In genomic region chr4:25684976-25685375, GRCm38 (mm10) we compare ENCODE assay signal across 16 mouse cellular contexts.
DNase-seq lines count a peak whose midpoint lies in the region; ATAC-seq and TF ChIP-seq lines count a peak whose summit lies in the region.
"Had no signal": no experiment of that assay in that cellular context is flagged by ENCODE, and none has a peak within 500 bp of the region (broad histone marks: within the 10 kb centered on the region; RNA-seq: fewer than 3 reads in every experiment).

No protein-coding gene starts in this region.

- H3K27ac ChIP-seq in layer of hippocampus, adult 2 months = no peak overlapping the region
- no peak overlapping the region for H3K27ac ChIP-seq in embryonic facial prominence, embryonic 11.5 days (replicated peaks; ENCODE audit: low read depth, low read length)
- H3K27ac ChIP-seq: forebrain, embryonic 15.5 days; hindbrain, embryonic 10.5 days had no signal

- TF ChIP-seq CTCF in layer of hippocampus, adult 2 months (conservative IDR thresholded peaks at IDR 0.05) = peak; percentile 58

- no peaks in the 10 kb centered on the region for H3K36me3 ChIP-seq in embryonic facial prominence, embryonic 11.5 days (replicated peaks; ENCODE audit: control insufficient read depth, insufficient read depth, low read depth, low read length)
- H3K36me3 ChIP-seq: forebrain, embryonic 15.5 days; heart, embryonic 12.5 days; hindbrain, embryonic 10.5 days had no signal

- H3K9me3 ChIP-seq in embryonic facial prominence, embryonic 11.5 days (replicated peaks; ENCODE audit: control insufficient read depth, low read length) = no peaks in the 10 kb centered on the region
- H3K9me3 ChIP-seq: forebrain, embryonic 15.5 days; heart, embryonic 12.5 days; hindbrain, embryonic 10.5 days had no signal

- no peaks in the 10 kb centered on the region for H3K27me3 ChIP-seq in embryonic facial prominence, embryonic 11.5 days (ENCODE audit: control insufficient read depth, insufficient read depth, low read length)
- H3K27me3 ChIP-seq: forebrain, embryonic 15.5 days; heart, embryonic 12.5 days had no signal

- H3K4me3 ChIP-seq in layer of hippocampus, adult 2 months = no peak overlapping the region
- H3K4me3 ChIP-seq in embryonic facial prominence, embryonic 11.5 days (ENCODE audit: low read depth, low read length) = no peak overlapping the region
- H3K4me3 ChIP-seq: forebrain, embryonic 15.5 days; heart, embryonic 12.5 days; hindbrain, embryonic 10.5 days had no signal

- no peak overlapping the region for H3K4me2 ChIP-seq in embryonic facial prominence, embryonic 11.5 days (ENCODE audit: low read depth, low read length)
- H3K4me2 ChIP-seq: forebrain, embryonic 15.5 days; heart, embryonic 12.5 days had no signal

- no peak for ATAC-seq in embryonic facial prominence, embryonic 11.5 days (replicated peaks; ENCODE audit: insufficient number of reproducible peaks, low FRiP score, low TSS enrichment, low read depth)
- ATAC-seq: forebrain, embryonic 15.5 days; lung, postnatal 0 days had no signal

- no peaks in the 10 kb centered on the region for H3K4me1 ChIP-seq in embryonic facial prominence, embryonic 11.5 days (ENCODE audit: control insufficient read depth, insufficient read depth, low read length)
- H3K4me1 ChIP-seq: forebrain, embryonic 15.5 days; heart, embryonic 12.5 days; hindbrain, embryonic 10.5 days had no signal

- H3K9ac ChIP-seq in embryonic facial prominence, embryonic 11.5 days (replicated peaks; ENCODE audit: low read length) = no peak overlapping the region
- H3K9ac ChIP-seq: forebrain, embryonic 15.5 days; heart, embryonic 12.5 days had no signal

- 90% methylated on average over 3 of the region's 3 CpGs for WGBS in embryonic facial prominence, embryonic 11.5 days

- no peak for DNase-seq in layer of hippocampus, adult 2 months (ENCODE audit: low spot score in 2 of 2)
- DNase-seq in layer of hippocampus, postnatal 10 days (ENCODE audit: low spot score in 2 of 2) = no peak
- DNase-seq in 3T3-L1 (ENCODE audit: low read depth, low spot score) (peak; percentile 2), A20 (ENCODE audit: low read depth, low spot score) (peak; percentile 33)
- peak; percentile 24 for DNase-seq in embryonic facial prominence, embryonic 11.5 days (ENCODE audit: low spot score)
- no peak for DNase-seq in urinary bladder, adult 18-20 months (ENCODE audit: low spot score in 2 of 2)
- no peak for DNase-seq in heart, adult 8-10 months (ENCODE audit: low spot score)
- DNase-seq in right cerebral cortex, adult 2 months (ENCODE audit: low spot score in 2 of 2) = no peak
- DNase-seq: cerebellum, postnatal 14 days; gastrocnemius, postnatal 25 days; left cerebral cortex, postnatal 4 days; thymus, adult 18-20 months had no signal

Comparison
In these comparisons a context has a peak if more than half of its experiments do, and no peak if none do; other contexts are left out.
1. DNase-seq: peak in 3T3-L1 (single experiment), A20 (single experiment) and embryonic facial prominence, embryonic 11.5 days (single experiment); none in layer of hippocampus, adult 2 months (0 of 2), layer of hippocampus, postnatal 10 days (0 of 2), urinary bladder, adult 18-20 months (0 of 2), heart, adult 8-10 months (single experiment) and right cerebral cortex, adult 2 months (0 of 2).